Mouse (Mus musculus) forebrain, embryonic 16.5 days (tissue): ENCODE measurements around the gene Pram1. TPM values are rescaled to one million over a fixed set of nuclear protein-coding genes. Genes with fewer than 3 reads are reported as not detected.
"Not testable (repeated sequence)": the region's sequence is repeated elsewhere in the genome, so short reads cannot be mapped to it uniquely, and the experiment has no call there.

ENCODE experiments used
- ATAC-seq: fragments of 200-750 bp; cut with Nextera tagmentation; 2 replicates; pipeline ENCODE4 v1.8.0; 2017; ENCODE audit warnings: mild to moderate bottlenecking, moderate library complexity
- H3K27ac ChIP-seq: fragments of 300-500 bp; sonication (generic); 2 replicates; pipeline ENCODE4 v1.5.1; 2014; ENCODE audit warnings: low read length, control low read depth
- H3K27me3 ChIP-seq: fragments of 300-500 bp; sonication (generic); replicated peaks from 2 replicates; pipeline ENCODE4 v1.6.1; 2014; ENCODE audit warnings: low read length; ENCODE audit not compliant: control insufficient read depth, insufficient read depth
- H3K36me3 ChIP-seq: fragments of 300-500 bp; sonication (generic); 2 replicates; pipeline ENCODE4 v1.6.1; 2014; ENCODE audit not compliant: control insufficient read depth, insufficient read depth
- H3K4me1 ChIP-seq: fragments of 300-500 bp; sonication (generic); replicated peaks from 2 replicates; pipeline ENCODE4 v1.6.1; 2014; ENCODE audit warnings: low read length; ENCODE audit not compliant: control insufficient read depth, insufficient read depth
- H3K4me2 ChIP-seq: fragments of 300-500 bp; sonication (generic); 2 replicates; pipeline ENCODE4 v1.6.1; 2014; ENCODE audit warnings: mild to moderate bottlenecking, low read length, control low read depth
- H3K4me3 ChIP-seq: fragments of 300-500 bp; sonication (generic); replicated peaks from 2 replicates; pipeline ENCODE4 v1.5.1; 2014; ENCODE audit warnings: mild to moderate bottlenecking, low read length, control low read depth
- H3K9ac ChIP-seq: fragments of 300-500 bp; sonication (generic); replicated peaks from 2 replicates; pipeline ENCODE4 v1.6.1; 2014; ENCODE audit warnings: low read depth, low read length, control low read depth
- H3K9me3 ChIP-seq: fragments of 300-500 bp; sonication (generic); 2 replicates; pipeline ENCODE4 v1.6.1; 2016; ENCODE audit warnings: low read length; ENCODE audit not compliant: control insufficient read depth
- WGBS: fragments of 180-500 bp; shearing (Covaris S2); extraction: QIAGEN DNeasy Blood & Tissue Kit; methylation state at CpG from one replicate; pipeline ENCODE4 v1.1.7; 2014; 5-methylcytosine and 5-hydroxymethylcytosine counted together
- polyA plus RNA-seq: library from polyadenylated mRNA; unstranded; fragments of >200 nt; fragmentation: Nextera tagmentation; extraction: Ambion mirVana; gene quantifications from 2 replicates; pipeline ENCODE4 v1.2.1, GENCODE M21; 2015

Pram1 gene
- 0.52 TPM in 1 of 2 replicates, not detected in the other for polyA plus RNA-seq

GRCm38 (mm10) chr17:33637516-33638276, at the start of gene Pram1:
Pram1 (plus strand) TSS chr17:33638056.
- no peak within 1 kb of the TSS for H3K4me2 ChIP-seq
- WGBS = 97% methylated on average over 4 of the region's 4 CpGs
- no peaks in the 10 kb centered on the region for H3K4me1 ChIP-seq
- no peak within 1 kb of the TSS for H3K27ac ChIP-seq
- no peaks in the 10 kb centered on the region for H3K9me3 ChIP-seq
- H3K4me3 ChIP-seq = no peak within 1 kb of the TSS
- no peak for ATAC-seq
- H3K36me3 ChIP-seq = peaks cover 3% of the 10 kb centered on the region; the same call in 1 of the 2 replicates
- H3K27me3 ChIP-seq = no peaks in the 10 kb centered on the region
- no peak within 1 kb of the TSS for H3K9ac ChIP-seq

DNA sequence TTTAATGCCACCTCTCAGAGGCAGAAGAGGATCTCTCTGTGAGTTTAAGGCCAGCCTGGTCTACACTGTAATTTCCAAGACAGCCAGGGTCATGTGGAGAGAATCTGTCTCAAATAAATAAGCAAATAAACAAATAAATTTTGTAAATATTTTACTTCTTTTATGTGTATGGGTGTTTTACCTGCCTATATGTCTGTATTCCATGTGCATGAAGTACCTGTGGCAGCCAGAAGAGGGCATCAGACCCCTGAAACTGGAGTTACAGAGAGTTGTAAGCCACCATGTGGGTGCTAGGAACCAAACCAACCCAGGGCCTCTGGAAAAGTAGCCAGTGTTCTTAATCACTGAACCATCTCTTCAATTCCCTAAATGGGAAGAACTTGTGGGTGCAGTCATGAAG, 40.6 kb upstream of the Pram1 start:
- ATAC-seq = no peak
- Histone ChIP-seq H3K9ac (no peak overlapping the region), H3K4me1 (no peaks in the 10 kb centered on the region), H3K27ac (no peak overlapping the region), H3K9me3 (no peaks in the 10 kb centered on the region), H3K27me3 (no peaks in the 10 kb centered on the region), H3K4me2 (no peak overlapping the region), H3K36me3 (no peaks in the 10 kb centered on the region), H3K4me3 (no peak overlapping the region)

DNA sequence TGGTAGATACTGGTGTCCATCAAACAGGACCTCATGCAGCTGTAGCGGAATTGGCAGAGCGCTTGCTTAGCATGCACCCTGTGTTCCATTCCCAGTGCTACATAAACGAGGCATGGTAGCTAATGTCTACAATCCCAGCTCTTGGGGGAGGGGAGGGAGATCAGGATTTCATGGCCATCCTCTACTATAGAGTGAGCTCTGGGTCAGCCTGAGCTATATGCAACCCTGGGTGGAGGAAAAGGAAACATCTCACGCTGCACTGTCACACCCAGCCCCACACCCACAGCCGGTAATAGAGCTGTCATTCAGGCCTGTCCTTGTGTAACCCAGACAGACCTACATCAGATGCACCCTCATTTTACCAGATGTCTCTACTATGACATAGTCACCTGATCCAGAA, 39.4 kb upstream of the Pram1 start:
- no peaks in the 10 kb centered on the region for H3K36me3 ChIP-seq
- H3K4me2 ChIP-seq = no peak overlapping the region
- no peak overlapping the region for H3K4me3 ChIP-seq
- WGBS = 87% methylated on average over 5 of the region's 5 CpGs
- ATAC-seq = no peak
- H3K4me1 ChIP-seq = no peaks in the 10 kb centered on the region
- H3K27me3 ChIP-seq = no peaks in the 10 kb centered on the region
- H3K9ac ChIP-seq = no peak overlapping the region
- no peak overlapping the region for H3K27ac ChIP-seq
- no peaks in the 10 kb centered on the region for H3K9me3 ChIP-seq

DNA sequence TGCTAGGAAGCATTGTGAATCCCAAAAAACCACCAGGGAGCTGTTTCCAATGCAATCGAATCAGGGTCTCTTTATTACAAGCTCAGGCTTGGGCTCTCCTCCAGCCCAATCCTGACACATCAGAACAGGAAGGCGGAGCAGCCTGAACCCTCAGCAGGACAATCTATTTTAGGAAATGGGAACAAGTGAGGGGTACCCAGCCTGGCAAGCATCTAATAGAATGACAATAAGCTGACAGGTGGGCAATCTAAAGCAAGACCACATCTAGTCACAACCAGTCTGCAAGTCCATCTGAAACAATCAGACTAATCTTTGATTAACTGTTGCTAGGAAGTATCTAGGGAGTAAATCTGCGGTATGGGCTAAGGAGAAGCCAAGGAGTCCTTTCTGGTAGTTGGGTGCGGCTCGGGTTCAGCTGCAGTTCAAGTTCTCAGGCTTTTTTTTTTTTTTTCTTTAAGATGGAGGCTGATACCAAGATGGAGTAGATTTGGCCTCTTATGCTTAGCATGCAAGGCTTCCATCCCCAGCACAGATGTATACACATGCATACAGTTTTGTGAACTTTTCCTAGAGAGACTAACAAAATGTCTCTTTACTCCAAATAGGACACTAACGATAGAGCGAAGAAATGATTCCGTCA, 37.9 kb upstream of the Pram1 start:
- 86% methylated on average over 8 of the region's 8 CpGs for WGBS
- Histone ChIP-seq H3K4me3 (no peak overlapping the region), H3K27ac (no peak overlapping the region), H3K9ac (no peak overlapping the region), H3K4me1 (no peaks in the 10 kb centered on the region), H3K27me3 (no peaks in the 10 kb centered on the region), H3K9me3 (no peaks in the 10 kb centered on the region), H3K4me2 (no peak overlapping the region), H3K36me3 (no peaks in the 10 kb centered on the region)
- no peak for ATAC-seq

DNA sequence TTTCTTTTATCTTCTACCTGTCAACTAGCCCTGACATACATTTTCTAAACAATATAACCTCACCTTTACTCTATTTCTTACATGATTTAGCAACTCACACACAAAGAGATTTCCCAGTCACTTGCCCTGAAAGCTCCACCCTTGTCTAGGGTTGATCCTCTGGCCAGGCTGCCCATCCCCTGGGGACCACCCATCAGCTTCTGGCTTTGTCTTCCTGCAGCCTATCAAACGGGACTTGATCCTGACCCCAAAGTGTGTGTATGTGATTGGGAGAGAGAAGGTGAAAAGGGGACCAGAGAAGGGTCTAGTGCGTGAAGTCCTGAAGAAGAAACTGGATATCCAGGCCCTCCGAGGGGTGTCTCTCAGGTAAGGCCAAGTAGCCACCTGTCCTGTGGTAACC, 37.0 kb upstream of the Pram1 start:
- no peak for ATAC-seq
- Histone ChIP-seq H3K4me2 (no peak overlapping the region), H3K4me1 (no peaks in the 10 kb centered on the region), H3K36me3 (no peaks in the 10 kb centered on the region), H3K9me3 (no peaks in the 10 kb centered on the region), H3K27ac (no peak overlapping the region), H3K9ac (no peak overlapping the region), H3K4me3 (no peak overlapping the region), H3K27me3 (no peaks in the 10 kb centered on the region)
- WGBS = 65% methylated on average over 3 of the region's 3 CpGs

DNA sequence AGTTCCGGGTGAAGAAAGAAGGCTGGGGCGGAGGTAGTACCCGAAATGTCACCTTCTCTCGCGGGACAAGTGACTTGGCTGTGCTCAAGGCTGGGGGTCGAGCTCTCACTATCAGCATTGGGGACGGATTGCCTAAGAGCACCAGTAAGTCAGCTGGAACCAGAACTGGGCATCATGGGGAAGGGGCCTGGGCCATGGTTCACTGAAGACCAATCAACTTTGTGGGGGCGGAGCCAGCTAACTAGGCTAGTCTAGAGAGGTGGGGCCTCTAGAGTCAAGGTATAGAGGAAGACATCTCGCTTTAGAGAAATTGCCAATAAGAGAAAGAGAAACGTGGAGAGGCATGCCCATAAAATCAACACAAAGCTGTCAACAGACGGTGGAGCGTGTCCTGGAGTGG, 35.9 kb upstream of the Pram1 start:
- no peak for ATAC-seq
- H3K27me3 ChIP-seq = no peaks in the 10 kb centered on the region
- no peak overlapping the region for H3K27ac ChIP-seq
- WGBS = 85% methylated on average over 12 of the region's 12 CpGs
- H3K4me1 ChIP-seq = no peaks in the 10 kb centered on the region
- no peak overlapping the region for H3K4me2 ChIP-seq
- no peak overlapping the region for H3K4me3 ChIP-seq
- no peaks in the 10 kb centered on the region for H3K36me3 ChIP-seq
- no peaks in the 10 kb centered on the region for H3K9me3 ChIP-seq
- no peak overlapping the region for H3K9ac ChIP-seq

DNA sequence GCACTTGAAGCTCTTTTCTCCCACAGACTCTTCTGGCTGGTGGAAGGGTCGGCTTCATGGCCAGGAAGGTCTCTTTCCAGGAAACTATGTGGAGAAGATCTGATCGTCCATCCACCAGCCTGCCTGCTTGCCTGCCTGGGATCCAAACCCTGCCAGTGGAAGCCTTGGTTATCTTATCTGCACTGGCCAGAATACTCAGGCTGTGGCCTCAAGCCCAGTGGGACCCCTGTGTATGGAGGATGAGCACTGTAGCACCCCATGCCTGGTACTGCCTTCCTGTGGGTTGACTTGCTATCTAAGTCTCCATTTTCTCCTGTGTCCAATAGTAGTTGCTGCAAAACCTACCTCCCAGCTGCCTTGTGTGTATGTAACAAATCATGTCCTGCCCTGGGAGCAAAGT, 30.6 kb upstream of the Pram1 start:
- Histone ChIP-seq H3K4me2 (no peak overlapping the region), H3K4me1 (no peaks in the 10 kb centered on the region), H3K9ac (no peak overlapping the region), H3K27ac (no peak overlapping the region), H3K9me3 (no peaks in the 10 kb centered on the region), H3K36me3 (no peaks in the 10 kb centered on the region), H3K4me3 (no peak overlapping the region), H3K27me3 (no peaks in the 10 kb centered on the region)
- WGBS = 88% methylated on average over 2 of the region's 2 CpGs
- no peak for ATAC-seq

DNA sequence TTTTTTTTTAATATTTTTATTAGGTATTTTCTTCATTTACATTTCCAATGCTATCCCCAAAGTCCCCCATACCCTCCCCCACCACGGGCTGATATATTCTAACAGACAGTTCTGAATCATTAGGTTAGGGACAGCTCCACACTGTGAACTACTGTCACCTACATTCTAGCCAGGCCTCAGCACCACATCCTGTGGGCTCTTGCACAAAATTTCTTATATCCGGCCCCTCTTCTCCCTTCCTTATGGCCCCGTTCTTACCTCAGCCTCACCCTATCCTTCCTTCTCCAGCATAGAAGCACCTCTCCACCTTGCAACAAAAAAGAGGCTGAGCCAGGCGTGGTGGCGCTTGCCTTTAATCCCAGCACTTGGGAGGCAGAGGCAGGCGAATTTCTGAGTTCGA, 27.3 kb upstream of the Pram1 start:
- H3K27me3 ChIP-seq = no peaks in the 10 kb centered on the region
- H3K27ac ChIP-seq = no peak overlapping the region
- no peak overlapping the region for H3K9ac ChIP-seq
- no peak overlapping the region for H3K4me2 ChIP-seq
- ATAC-seq = no peak
- no peaks in the 10 kb centered on the region for H3K36me3 ChIP-seq
- 82% methylated on average over 7 of the region's 7 CpGs for WGBS
- H3K4me1 ChIP-seq = no peaks in the 10 kb centered on the region
- H3K4me3 ChIP-seq = no peak overlapping the region
- H3K9me3 ChIP-seq = no peaks in the 10 kb centered on the region

DNA sequence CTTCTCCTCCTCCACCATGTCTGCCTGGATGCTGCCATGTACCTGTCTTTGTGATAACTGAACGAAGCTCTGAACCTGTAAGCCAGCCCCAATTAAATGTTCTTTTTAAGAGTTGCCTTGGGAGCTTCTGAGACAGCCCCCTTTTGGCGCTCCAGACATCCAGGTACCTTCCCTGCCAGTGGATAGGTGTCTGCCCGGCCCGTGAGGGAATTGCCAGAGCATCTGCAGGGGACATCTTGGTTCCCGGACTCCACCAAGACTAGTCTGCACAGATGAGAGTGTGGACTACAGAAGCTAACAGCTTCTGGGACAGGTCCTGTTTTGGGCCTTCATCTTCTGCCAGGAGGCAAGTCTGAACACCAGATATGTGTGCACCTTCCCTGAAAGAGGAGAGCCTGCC, 24.1 kb upstream of the Pram1 start:
- ATAC-seq, H3K4me2 ChIP-seq, H3K4me3 ChIP-seq, H3K36me3 ChIP-seq, H3K9ac ChIP-seq, H3K4me1 ChIP-seq, H3K27ac ChIP-seq, H3K27me3 ChIP-seq, H3K9me3 ChIP-seq: not testable (repeated sequence)
- 81% methylated on average over 5 of the region's 5 CpGs for WGBS
